Mouse (Mus musculus) olfactory bulb, adult 2 months (tissue): ENCODE results near the gene Ubl4b. TPM values are rescaled to one million over a fixed set of nuclear protein-coding genes. Genes with fewer than 3 reads are reported as not detected.

Source experiments
- H3K27ac ChIP-seq: fragments of 200-500 bp; 2 replicates; pipeline ENCODE4 v1.5.1; 2012; ENCODE audit warnings: low read depth, low read length; ENCODE audit not compliant: insufficient read depth
- H3K4me1 ChIP-seq: fragments of 200-500 bp; 2 replicates; pipeline ENCODE4 v1.6.1; 2012; ENCODE audit warnings: low read length; ENCODE audit not compliant: control insufficient read depth, insufficient read depth
- H3K4me3 ChIP-seq: fragments of 200-500 bp; 2 replicates; pipeline ENCODE4 v1.5.1; 2012; ENCODE audit warnings: mild to moderate bottlenecking, low read depth, low read length, moderate library complexity; ENCODE audit not compliant: insufficient read depth
- CTCF ChIP-seq: fragments of 200-500 bp; IDR thresholded peaks from 2 replicates; pipeline ENCODE4 v1.5.1; 2012; ENCODE audit warnings: low read depth, mild to moderate bottlenecking, low read length, moderate library complexity; ENCODE audit not compliant: insufficient read depth
- POLR2A ChIP-seq: fragments of 200-500 bp; IDR thresholded peaks from 2 replicates; pipeline ENCODE4 v1.6.1; 2012; ENCODE audit warnings: mild to moderate bottlenecking, low read depth, low read length, moderate library complexity; ENCODE audit not compliant: insufficient read depth
- WGBS: fragments of 180-500 bp; shearing (Covaris S2); methylation state at CpG from one replicate; pipeline ENCODE4 v1.1.7; 2018; 5-methylcytosine and 5-hydroxymethylcytosine counted together
- polyA plus RNA-seq: library from polyadenylated mRNA; stranded (reverse); fragments of >200 nt; gene quantifications from 2 replicates; pipeline ENCODE4 v1.2.4, GENCODE M21; 2012; ENCODE audit warnings: low replicate concordance; ENCODE audit not compliant: missing spikeins, insufficient read depth, insufficient read length

Gene Ubl4b
- polyA plus RNA-seq, 1 experiment: not detected

- H3K4me1 ChIP-seq: peaks cover 7% of the 10 kb centered on the region
- TF ChIP-seq POLR2A (no peak), CTCF (no peak)
- no peak overlapping the region for H3K4me3 ChIP-seq
- no peak overlapping the region for H3K27ac ChIP-seq
- 73% methylated on average over 1 of the region's 1 CpGs for WGBS
These were observed 36.7 kb upstream of the Ubl4b start for GRCm38 (mm10) chr3:107591612-107592011.

GRCm38 (mm10) chr3:107586504-107586903 lies 31.6 kb upstream of the Ubl4b start:
- H3K27ac ChIP-seq: no peak overlapping the region
- TF ChIP-seq CTCF (no peak), POLR2A (no peak)
- 80% methylated on average over 6 of the region's 6 CpGs for WGBS
- H3K4me1 ChIP-seq: peaks cover 7% of the 10 kb centered on the region; the same call in 1 of the 2 replicates
- no peak overlapping the region for H3K4me3 ChIP-seq

- TF ChIP-seq POLR2A: no peak
- TF ChIP-seq CTCF: no peak
- peaks cover 7% of the 10 kb centered on the region; the same call in 1 of the 2 replicates for H3K4me1 ChIP-seq
- no peak overlapping the region for H3K27ac ChIP-seq
- no peak overlapping the region for H3K4me3 ChIP-seq
- 31% methylated on average over 1 of the region's 1 CpGs for WGBS
These were observed 29.0 kb upstream of the Ubl4b start for GRCm38 (mm10) chr3:107583893-107584292.

GRCm38 (mm10) chr3:107582875-107583767 lies 28.2 kb upstream of the Ubl4b start:
- no peak for TF ChIP-seq CTCF
- TF ChIP-seq POLR2A: no peak
- Histone ChIP-seq H3K4me1 (peaks cover 7% of the 10 kb centered on the region; the same call in 1 of the 2 replicates), H3K27ac (no peak overlapping the region), H3K4me3 (peak overlapping the region; percentile 14)
- WGBS: 4% methylated on average over 65 of the region's 65 CpGs

- H3K4me3 ChIP-seq: peak overlapping the region; percentile 14
- WGBS: 3% methylated on average over 18 of the region's 18 CpGs
- peaks cover 7% of the 10 kb centered on the region; the same call in 1 of the 2 replicates for H3K4me1 ChIP-seq
- no peak overlapping the region for H3K27ac ChIP-seq
- no peak for TF ChIP-seq CTCF
- no peak for TF ChIP-seq POLR2A
These were observed 27.4 kb upstream of the Ubl4b start for GRCm38 (mm10) chr3:107582130-107582874.

- 14% methylated on average over 15 of the region's 15 CpGs for WGBS
- peaks cover 7% of the 10 kb centered on the region; the same call in 1 of the 2 replicates for H3K4me1 ChIP-seq
- no peak for TF ChIP-seq POLR2A
- no peak for TF ChIP-seq CTCF
- H3K4me3 ChIP-seq: no peak overlapping the region
- no peak overlapping the region for H3K27ac ChIP-seq
These were observed 26.5 kb upstream of the Ubl4b start for GRCm38 (mm10) chr3:107581103-107582010.

GRCm38 (mm10) chr3:107579466-107579865 lies 24.6 kb upstream of the Ubl4b start:
- WGBS: 7% methylated on average over 4 of the region's 4 CpGs
- TF ChIP-seq CTCF (no peak), POLR2A (no peak)
- H3K4me3 ChIP-seq: no peak overlapping the region
- H3K27ac ChIP-seq: no peak overlapping the region
- H3K4me1 ChIP-seq: peaks cover 7% of the 10 kb centered on the region; the same call in 1 of the 2 replicates

- 60% methylated on average over 3 of the region's 3 CpGs for WGBS
- no peak overlapping the region for H3K27ac ChIP-seq
- H3K4me1 ChIP-seq: peaks cover 4% of the 10 kb centered on the region; the same call in 1 of the 2 replicates
- H3K4me3 ChIP-seq: no peak overlapping the region
- no peak for TF ChIP-seq POLR2A
- TF ChIP-seq CTCF: no peak
These were observed 23.0 kb upstream of the Ubl4b start for GRCm38 (mm10) chr3:107577810-107578390.
